Mouse (Mus musculus) E14TG2a.4 (cell line): ENCODE results near the gene Ppp2r1b.

Experiments
- CTCF ChIP-seq: conservative IDR thresholded peaks from 2 replicates; pipeline ENCODE4 v1.5.1; 2014; ENCODE audit warnings: low read length
- NANOG ChIP-seq: IDR thresholded peaks from 2 replicates; pipeline ENCODE4 v1.6.1; 2014; ENCODE audit warnings: borderline replicate concordance, low read length, mixed read lengths
- POU5F1 ChIP-seq: IDR thresholded peaks from 2 replicates; pipeline ENCODE4 v1.6.1; 2014; ENCODE audit warnings: low read length, borderline replicate concordance

DNA sequence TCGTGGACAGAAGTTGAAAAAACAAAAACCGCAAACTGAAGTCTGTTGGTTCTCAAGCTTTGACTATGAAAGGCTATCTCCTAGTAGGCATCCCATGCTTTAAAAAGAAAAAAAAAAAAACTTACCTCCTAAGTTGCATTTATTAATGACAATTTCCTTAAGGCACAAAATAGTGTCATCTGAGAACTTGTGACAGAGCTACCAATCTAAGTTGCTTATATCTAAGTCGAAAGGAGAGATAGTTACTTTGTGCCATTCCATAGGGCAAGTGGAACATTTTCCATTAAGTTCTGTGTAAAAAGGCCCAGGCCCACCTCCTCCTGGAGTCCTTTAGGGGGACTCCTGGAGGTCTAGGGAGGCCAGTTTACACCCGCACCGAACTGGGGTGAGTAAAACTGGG lies 10.7 kb downstream of the Ppp2r1b start:
- TF ChIP-seq CTCF (no peak), NANOG (no peak), POU5F1 (no peak)
